Mouse (Mus musculus) bone marrow macrophage, adult 2 months (primary cell): ENCODE results near the gene Gm26566. TPM values are rescaled to one million over a fixed set of nuclear protein-coding genes. Genes with fewer than 3 reads are reported as not detected.
"Not testable (repeated sequence)": the region's sequence is repeated elsewhere in the genome, so short reads cannot be mapped to it uniquely, and the experiment has no call there.

Experiments
- H3K27ac ChIP-seq: 2 replicates; pipeline ENCODE4 v1.5.1; 2012; ENCODE audit warnings: low read depth, low read length; ENCODE audit not compliant: insufficient read depth
- H3K4me1 ChIP-seq: 2 replicates; pipeline ENCODE4 v1.6.1; 2012; ENCODE audit warnings: low read length; ENCODE audit not compliant: control insufficient read depth, insufficient read depth
- H3K4me3 ChIP-seq: 2 replicates; pipeline ENCODE4 v1.5.1; 2012; ENCODE audit warnings: mild to moderate bottlenecking, low read length, moderate library complexity; ENCODE audit not compliant: insufficient read depth
- CTCF ChIP-seq: IDR thresholded peaks from 2 replicates; pipeline ENCODE4 v1.5.1; 2012; ENCODE audit warnings: low read depth, mild to moderate bottlenecking, low read length, moderate library complexity
- POLR2A ChIP-seq: IDR thresholded peaks from 2 replicates; pipeline ENCODE4 v1.6.1; 2012; ENCODE audit warnings: mild to moderate bottlenecking, low read depth, low read length, borderline replicate concordance
- polyA plus RNA-seq: library from polyadenylated mRNA; stranded (reverse); fragments of >200 nt; gene quantifications from 2 replicates; pipeline ENCODE4 v1.2.4, GENCODE M21; 2012; ENCODE audit not compliant: missing spikeins, insufficient read depth, insufficient read length

Gm26566 gene
- polyA plus RNA-seq, 1 experiment = not detected

DNA sequence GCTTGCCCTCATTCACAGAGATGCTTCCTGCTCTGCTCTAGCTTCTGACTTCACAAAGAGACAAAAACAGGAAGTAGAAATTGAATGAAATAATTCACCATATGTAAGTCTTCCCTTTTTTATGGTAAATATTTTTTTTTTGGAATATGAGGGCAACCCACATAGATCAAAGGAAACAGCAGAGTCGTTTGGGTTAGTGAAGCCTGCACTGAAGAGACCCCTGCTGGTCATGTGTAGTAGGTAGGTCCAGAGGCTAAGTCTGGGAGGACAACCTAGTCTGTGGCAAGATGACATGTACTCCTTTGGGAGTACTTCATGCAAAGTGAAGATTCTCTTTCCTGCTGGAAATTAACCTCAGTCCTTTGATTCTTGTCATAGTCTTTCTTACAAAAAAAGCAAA is 5.7 kb downstream of the Gm26566 start:
- Histone ChIP-seq H3K4me1 (peaks cover 18% of the 10 kb centered on the region), H3K27ac (peak overlapping the region; percentile 83), H3K4me3 (peak overlapping the region; percentile 22; the same call in 1 of the 2 replicates)
- TF ChIP-seq POLR2A (no peak), CTCF (no peak)

DNA sequence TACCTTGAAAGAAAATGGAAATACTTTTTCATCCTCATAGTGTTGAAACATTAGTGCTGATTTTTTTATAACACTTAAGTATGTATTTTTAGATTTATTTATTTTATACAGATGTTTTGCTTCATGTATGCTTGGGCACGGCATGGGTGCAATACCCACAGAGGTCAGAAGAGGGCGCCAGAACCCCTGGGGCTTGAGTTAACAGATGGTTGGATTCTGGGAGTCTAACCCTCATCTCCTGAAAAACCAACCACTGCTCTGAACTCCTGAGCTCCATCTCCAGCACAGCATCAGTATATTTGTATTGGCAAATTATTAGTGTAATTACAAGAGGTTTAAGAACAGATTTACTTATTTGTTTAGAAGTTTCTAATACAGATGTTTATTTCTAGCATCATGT is 16.9 kb downstream of the Gm26566 start:
- Histone ChIP-seq H3K27ac (no peak overlapping the region), H3K4me1 (peaks cover 13% of the 10 kb centered on the region), H3K4me3 (no peak overlapping the region)
- TF ChIP-seq CTCF (peak; percentile 90), POLR2A (no peak)

DNA sequence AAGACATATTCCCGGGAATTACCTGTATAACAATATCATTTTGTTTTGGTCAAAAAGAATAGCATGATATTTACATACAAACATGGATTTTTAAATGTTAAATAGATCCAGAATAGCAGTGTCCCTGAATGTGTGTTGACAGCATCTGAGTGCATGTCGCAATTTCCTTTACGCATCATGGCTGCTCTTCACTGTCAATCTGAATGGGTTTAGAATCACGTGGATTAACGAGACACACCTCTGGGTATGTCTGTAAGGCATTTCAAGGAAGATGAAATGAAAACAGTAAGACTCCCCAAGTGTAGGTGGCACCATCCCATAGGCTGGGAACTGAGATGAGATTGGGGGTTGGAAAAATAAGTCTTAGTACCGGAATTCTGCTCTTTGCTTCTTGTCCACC is 17.4 kb downstream of the Gm26566 start:
- H3K4me1 ChIP-seq = peaks cover 13% of the 10 kb centered on the region
- no peak for TF ChIP-seq CTCF
- no peak for TF ChIP-seq POLR2A
- no peak overlapping the region for H3K4me3 ChIP-seq
- H3K27ac ChIP-seq = no peak overlapping the region

DNA sequence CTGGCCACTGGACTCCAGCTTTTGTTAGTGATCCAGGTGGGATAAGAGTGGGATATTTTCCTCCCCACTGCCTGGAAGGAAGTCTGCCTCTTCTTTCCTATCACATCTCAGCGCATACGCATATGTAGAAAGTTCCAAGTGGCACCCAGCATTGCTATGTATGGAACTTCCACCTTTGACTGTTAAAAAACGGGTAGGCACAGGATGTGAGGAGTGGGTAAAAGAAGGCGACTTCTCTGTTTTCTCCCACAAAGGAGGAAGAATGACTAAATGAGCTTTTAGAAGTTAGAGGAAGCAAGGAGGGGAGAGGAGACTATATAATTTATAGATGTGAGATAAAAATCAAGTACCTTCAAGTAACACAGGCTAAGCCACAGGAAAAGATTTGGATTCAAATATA is 19.8 kb downstream of the Gm26566 start:
- Histone ChIP-seq H3K27ac (no peak overlapping the region), H3K4me1 (peaks cover 13% of the 10 kb centered on the region), H3K4me3 (no peak overlapping the region)
- TF ChIP-seq POLR2A (no peak), CTCF (no peak)

DNA sequence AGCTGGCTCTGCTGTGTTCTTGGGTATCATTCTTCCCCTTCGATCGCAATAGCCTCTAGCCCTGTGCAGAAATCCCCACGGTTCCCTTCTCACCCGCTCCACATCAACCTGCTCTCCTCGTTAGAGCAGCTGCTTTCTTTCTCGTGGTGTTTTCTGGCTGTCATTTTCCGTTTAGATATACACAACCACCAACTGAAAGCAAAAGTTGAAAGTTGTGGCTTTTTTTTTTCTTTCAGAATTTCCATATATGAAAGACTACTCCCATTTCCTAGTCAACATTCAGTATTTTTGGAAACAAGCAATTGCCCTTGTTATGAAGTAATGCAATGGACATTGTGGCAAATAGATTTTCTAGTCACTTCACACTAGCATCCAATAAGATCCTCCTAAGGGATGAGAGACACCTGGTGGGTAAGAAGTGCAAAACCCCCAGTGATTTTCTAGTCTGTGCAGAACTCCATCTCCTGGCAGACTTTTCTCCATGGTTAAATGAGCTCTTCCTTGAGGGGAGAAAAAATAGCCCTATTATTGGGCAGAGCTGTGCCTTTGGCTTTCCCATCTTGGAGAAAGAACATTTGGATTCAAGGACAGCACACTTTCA is 21.3 kb downstream of the Gm26566 start:
- TF ChIP-seq POLR2A (no peak), CTCF (no peak)

DNA sequence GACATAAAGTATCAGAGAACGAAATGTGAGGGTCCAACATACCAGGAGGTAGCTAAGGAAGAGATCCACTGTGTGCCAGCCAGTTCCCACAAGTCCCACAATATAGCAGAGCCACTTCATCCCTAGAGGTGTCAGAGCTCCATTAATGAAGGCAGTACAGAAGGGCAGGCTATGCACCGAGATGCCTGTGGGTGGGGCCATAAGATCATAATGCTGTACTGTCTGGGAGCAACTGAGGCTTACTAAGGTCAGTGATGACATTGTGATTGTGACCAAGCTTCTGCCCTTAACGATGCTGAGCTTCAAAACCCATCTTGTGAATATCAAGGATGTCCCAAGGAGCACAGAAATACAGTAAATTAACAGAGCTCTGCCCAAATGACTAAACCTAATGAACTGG is 22.6 kb downstream of the Gm26566 start:
- H3K4me1 ChIP-seq = peaks cover 11% of the 10 kb centered on the region
- TF ChIP-seq POLR2A (no peak), CTCF (no peak)
- no peak overlapping the region for H3K27ac ChIP-seq
- no peak overlapping the region for H3K4me3 ChIP-seq

More for the DNA sequence above, 21.3 kb downstream of the Gm26566 start:
- no peak overlapping the region for H3K4me3 ChIP-seq
- H3K27ac ChIP-seq = no peak overlapping the region
- H3K4me1 ChIP-seq = peaks cover 13% of the 10 kb centered on the region

DNA sequence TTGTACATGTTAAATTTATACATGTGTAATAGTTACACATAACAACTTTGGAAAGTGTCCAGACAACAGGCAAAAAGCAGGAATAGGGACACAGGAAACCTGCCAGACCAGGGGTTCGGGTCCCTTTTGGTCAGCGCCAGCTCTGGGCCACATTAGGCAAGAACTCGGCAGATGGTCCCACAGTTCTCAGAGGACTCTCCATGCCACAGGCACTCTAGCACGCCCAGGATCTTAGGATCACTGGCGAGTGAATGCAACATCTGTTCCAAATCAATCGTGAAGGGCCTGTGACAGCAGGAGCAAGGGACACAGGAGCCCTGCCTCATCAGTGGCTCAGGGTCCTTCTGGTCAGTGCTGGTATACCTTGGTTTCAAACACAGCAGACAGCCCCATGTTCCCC is 28.3 kb downstream of the Gm26566 start:
- H3K27ac ChIP-seq = no peak overlapping the region
- H3K4me3 ChIP-seq = no peak overlapping the region
- no peaks in the 10 kb centered on the region for H3K4me1 ChIP-seq
- TF ChIP-seq CTCF (no peak), POLR2A (no peak)

DNA sequence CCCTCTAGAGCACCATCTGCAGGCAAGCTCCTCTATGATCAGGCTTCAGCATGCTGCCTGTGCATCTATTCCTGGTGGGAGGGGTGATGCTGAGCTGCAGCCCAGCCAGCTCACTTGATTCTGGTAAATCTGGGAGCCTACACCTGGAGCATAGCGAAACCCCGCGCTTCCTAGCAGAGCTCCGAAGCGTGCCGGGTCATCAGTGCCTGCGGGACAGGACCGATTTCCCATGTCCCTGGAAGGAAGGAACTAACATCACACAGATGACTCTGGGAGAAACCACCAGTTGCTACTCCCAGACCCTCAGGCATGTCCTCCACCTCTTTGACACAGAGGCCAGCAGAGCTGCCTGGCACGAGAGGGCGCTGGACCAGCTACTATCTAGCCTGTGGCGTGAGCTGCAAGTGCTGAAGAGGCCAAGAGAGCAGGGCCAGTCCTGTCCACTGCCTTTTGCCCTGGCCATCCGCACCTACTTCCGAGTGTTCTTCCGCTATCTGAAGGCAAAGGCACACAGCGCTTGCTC is 33.3 kb downstream of the Gm26566 start, which contains the start of gene Gm13271:
Gene Gm13271, plus strand, starts transcription at position 51 of the 523 bp plus-strand sequence.
- H3K4me1 ChIP-seq, H3K27ac ChIP-seq, H3K4me3 ChIP-seq: not testable (repeated sequence)

DNA sequence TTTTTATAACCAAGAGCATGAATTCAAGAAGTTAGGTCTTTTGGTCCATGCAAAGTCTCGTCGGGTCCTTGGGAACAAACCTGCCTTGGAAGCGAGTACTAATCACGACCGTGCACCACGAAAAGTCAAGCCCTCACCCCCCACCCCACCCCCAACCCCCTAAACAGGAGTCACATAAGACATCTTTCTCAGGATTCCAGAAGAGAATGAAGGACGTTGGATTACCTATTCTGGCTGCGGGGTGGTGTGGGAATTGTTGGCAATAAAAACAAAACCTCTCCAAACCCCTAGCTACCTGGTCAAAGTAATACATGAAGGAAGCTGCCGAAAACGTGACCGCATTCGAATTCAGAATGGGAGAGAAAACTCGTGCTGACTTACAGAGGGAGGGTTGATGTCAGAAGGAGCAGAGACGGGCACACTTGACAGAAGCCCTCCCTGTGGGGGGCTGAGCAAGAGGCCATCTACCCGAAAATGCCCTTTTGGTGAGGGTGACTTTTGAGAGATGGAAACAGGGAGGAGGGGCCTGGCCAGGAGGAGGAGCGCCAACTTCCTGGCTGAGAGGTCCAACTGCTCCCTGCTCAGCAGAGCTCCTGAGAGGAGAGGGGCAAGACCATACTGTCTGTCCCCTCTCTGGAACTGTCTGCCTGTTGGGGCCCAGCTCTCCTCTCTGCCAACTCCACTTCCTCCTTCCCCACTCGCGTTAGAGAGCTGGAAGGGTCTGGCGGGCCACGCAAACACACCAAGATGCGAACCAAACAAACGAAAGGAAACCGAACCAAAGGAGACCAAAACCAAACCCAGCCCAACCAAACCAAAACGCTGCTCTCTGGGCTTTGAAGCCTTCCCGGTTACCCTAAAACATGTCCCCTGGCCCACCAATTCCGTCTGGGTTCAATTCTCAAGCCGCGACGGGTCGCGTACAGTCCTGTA is 35.2 kb downstream of the Gm26566 start:
- Histone ChIP-seq H3K27ac (peak overlapping the region; percentile 59), H3K4me3 (peak overlapping the region; percentile 60)
- not testable (repeated sequence) for H3K4me1 ChIP-seq

DNA sequence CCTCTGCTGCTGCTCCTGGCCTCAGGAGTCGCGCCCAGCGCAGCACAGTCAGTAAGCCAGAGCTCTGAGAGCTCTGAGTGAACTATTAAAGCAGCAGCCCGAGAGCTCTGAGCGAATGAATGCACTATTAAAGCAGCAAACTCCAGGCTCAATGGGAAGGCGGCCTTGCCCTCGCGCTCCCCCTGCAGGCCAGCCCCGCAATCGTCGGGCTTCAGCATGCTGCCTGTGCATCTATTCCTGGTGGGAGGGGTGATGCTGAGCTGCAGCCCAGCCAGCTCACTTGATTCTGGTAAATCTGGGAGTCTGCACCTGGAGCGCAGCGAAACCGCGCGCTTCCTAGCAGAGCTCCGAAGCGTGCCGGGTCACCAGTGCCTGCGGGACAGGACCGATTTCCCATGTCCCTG is 36.0 kb downstream of the Gm26566 start:
- H3K4me3 ChIP-seq = peak overlapping the region; percentile 60
- peak; percentile 13; the same call in 1 of the 2 replicates for TF ChIP-seq CTCF
- not testable (repeated sequence) for H3K4me1 ChIP-seq
- peak overlapping the region; percentile 59; the same call in 1 of the 2 replicates for H3K27ac ChIP-seq

DNA sequence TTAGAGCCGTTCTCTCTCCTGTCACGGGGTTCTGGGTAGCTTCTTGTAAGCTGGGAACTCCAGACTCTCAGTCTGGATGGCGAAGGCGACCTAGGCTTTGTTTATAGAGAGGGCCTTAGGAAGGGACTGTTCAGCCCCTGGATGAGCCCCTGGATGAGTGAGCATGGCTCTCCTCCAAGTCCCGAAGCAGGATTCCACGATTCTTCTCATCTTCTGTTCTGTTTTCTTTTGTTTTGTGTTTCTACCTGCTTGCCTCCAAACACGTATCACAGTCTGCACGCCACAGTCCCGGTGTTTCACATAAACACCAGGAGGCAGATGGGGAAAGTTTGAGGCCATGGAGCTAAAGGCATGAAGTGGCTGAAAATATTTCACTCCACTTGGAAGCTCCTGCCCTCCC is 37.1 kb downstream of the Gm26566 start:
- H3K4me3 ChIP-seq, H3K4me1 ChIP-seq, H3K27ac ChIP-seq: not testable (repeated sequence)

DNA sequence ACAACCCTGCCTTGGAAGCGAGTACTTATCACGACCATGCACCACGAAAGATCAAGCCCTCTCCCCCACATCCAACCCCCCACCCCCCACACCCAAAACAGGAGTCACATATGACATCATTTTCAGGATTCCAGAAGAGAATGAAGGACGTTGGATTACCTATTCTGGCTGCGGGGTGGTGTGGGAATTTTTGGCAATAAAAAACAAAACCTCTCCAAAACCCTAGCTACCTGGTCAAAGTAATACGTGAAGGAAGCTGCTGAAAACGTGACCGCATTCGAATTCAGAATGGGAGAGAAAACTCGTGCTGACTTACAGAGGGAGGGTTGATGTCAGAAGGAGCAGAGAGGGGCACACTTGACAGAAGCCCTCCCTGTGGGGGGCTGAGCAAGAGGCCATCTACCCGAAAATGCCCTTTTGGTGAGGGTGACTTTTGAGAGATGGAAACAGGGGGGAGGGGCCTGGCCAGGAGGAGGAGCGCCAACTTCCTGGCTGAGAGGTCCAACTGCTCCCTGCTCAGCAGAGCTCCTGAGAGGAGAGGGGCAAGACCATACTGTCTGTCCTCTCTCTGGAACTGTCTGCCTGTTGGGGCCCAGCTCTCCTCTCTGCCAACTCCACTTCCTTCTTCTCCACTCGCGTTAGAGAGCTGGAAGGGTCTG is 38.1 kb downstream of the Gm26566 start, which contains the start of gene Gm13283:
Gene Gm13283, plus strand, starts transcription at position 510 of the 659 bp plus-strand sequence.
- peak within 1 kb of the TSS; percentile 48 for H3K27ac ChIP-seq
- peak within 1 kb of the TSS; percentile 51 for H3K4me3 ChIP-seq
- not testable (repeated sequence) for H3K4me1 ChIP-seq

DNA sequence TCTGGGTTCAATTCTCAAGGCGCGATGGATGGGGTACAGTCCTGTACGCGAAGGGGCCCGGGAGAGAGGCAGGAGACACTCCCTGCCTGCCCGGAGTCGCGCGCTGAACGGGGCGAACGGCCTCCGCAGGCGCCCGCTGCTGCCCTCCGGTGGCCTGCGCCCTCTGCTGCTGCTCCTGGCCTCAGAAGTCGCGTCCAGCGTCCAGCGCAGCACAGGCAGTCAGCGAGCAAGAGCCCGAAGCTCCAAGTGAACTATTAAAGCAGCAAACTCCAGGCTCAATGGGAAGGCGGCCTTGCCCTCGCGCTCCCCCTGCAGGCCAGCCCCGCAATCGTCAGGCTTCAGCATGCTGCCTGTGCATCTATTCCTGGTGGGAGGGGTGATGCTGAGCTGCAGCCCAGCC is 38.8 kb downstream of the Gm26566 start:
- peak overlapping the region; percentile 51 for H3K4me3 ChIP-seq
- peak overlapping the region; percentile 48 for H3K27ac ChIP-seq
- H3K4me1 ChIP-seq = not testable (repeated sequence)

DNA sequence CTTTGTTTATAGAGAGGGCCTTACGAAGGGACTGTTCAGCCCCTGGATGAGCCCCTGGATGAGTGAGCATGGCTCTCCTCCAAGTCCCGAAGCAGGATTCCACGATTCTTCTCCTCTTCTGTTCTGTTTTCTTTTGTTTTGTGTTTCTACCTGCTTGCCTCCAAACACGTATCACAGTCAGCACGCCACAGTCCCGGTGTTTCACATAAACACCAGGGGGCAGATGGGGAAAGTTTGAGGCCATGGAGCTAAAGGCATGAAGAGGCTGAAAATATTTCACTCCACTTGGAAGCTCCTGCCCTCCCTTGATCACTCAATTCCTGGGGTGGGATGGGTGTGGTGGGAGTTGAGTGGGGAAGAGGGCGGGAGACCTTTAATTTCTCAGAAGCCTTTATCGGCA is 40.2 kb downstream of the Gm26566 start:
- H3K27ac ChIP-seq, H3K4me3 ChIP-seq, H3K4me1 ChIP-seq: not testable (repeated sequence)
